Mouse (Mus musculus): ENCODE results near the gene Wfdc15a. TPM values are rescaled to one million over a fixed set of nuclear protein-coding genes. Genes with fewer than 3 reads are reported as not detected.
A peak's percentile ranks its signal among the peaks of the same experiment; 100 is the strongest.
"Not testable (repeated sequence)": the region's sequence is repeated elsewhere in the genome, so short reads cannot be mapped to it uniquely, and the experiment has no call there.

Gene Wfdc15a
- not detected for total RNA-seq (2022)

- no peak for DNase-seq (ENCODE audit: low spot score in 2 of 2)
Observed at GRCm38 (mm10) chr2:164199626-164200327, at the start of gene Wfdc15a. Wfdc15a (minus strand) TSS chr2:164200130.

GRCm38 (mm10) chr2:164238366-164238765 lies 38.4 kb upstream of the Wfdc15a start, which contains the start of gene Svs2:
Svs2 (minus strand) TSS chr2:164238466.
- DNase-seq (ENCODE audit: low spot score in 2 of 2), result no peak

GRCm38 (mm10) chr2:164232671-164233070 lies 32.7 kb upstream of the Wfdc15a start:
- no peak for DNase-seq (ENCODE audit: low spot score in 2 of 2)

- no peak for DNase-seq (ENCODE audit: low spot score in 2 of 2)
Observed at GRCm38 (mm10) chr2:164228361-164229070, 28.6 kb upstream of the Wfdc15a start.

GRCm38 (mm10) chr2:164221522-164221921 lies 21.6 kb upstream of the Wfdc15a start, which contains the start of gene Wfdc15b:
Wfdc15b (minus strand) TSS chr2:164221660.
- DNase-seq (ENCODE audit: low spot score in 2 of 2), result no peak

GRCm38 (mm10) chr2:164219295-164219694 lies 19.4 kb upstream of the Wfdc15a start:
- no peak for DNase-seq (ENCODE audit: low spot score in 2 of 2)

- DNase-seq (ENCODE audit: low spot score in 2 of 2), result no peak
Observed at GRCm38 (mm10) chr2:164212711-164213110, 12.8 kb upstream of the Wfdc15a start.

GRCm38 (mm10) chr2:164210892-164211291 lies 11.0 kb upstream of the Wfdc15a start:
- no peak for DNase-seq (ENCODE audit: low spot score in 2 of 2)

GRCm38 (mm10) chr2:164206676-164207075 lies 6.7 kb upstream of the Wfdc15a start:
- DNase-seq (ENCODE audit: low spot score in 2 of 2), result no peak

GRCm38 (mm10) chr2:164206011-164206410 lies 6.1 kb upstream of the Wfdc15a start:
- not testable (repeated sequence) for DNase-seq (ENCODE audit: low spot score in 2 of 2)

GRCm38 (mm10) chr2:164196700-164196990 lies 3.3 kb downstream of the Wfdc15a start:
- DNase-seq (ENCODE audit: low spot score in 2 of 2), result no peak

- DNase-seq (ENCODE audit: low spot score in 2 of 2), result no peak
Observed at GRCm38 (mm10) chr2:164195971-164196699, 3.8 kb downstream of the Wfdc15a start.

GRCm38 (mm10) chr2:164194959-164195630 lies 4.8 kb downstream of the Wfdc15a start:
- no peak for DNase-seq (ENCODE audit: low spot score in 2 of 2)

GRCm38 (mm10) chr2:164192279-164192678 lies 7.7 kb downstream of the Wfdc15a start:
- no peak for DNase-seq (ENCODE audit: low spot score in 2 of 2)

- DNase-seq (ENCODE audit: low spot score in 2 of 2), result no peak
Observed at GRCm38 (mm10) chr2:164190576-164190975, 9.4 kb downstream of the Wfdc15a start, which contains the start of gene Wfdc12. Wfdc12 (minus strand) TSS chr2:164190608.

GRCm38 (mm10) chr2:164188722-164189121 lies 11.2 kb downstream of the Wfdc15a start:
- no peak for DNase-seq (ENCODE audit: low spot score in 2 of 2)

- DNase-seq (ENCODE audit: low spot score in 2 of 2), result no peak
Observed at GRCm38 (mm10) chr2:164184145-164184719, 15.7 kb downstream of the Wfdc15a start.

- DNase-seq (ENCODE audit: low spot score in 2 of 2), result no peak
Observed at GRCm38 (mm10) chr2:164183340-164183739, 16.6 kb downstream of the Wfdc15a start.

GRCm38 (mm10) chr2:164182692-164183255 lies 17.2 kb downstream of the Wfdc15a start, which contains the start of gene Wfdc5:
Wfdc5 (minus strand) TSS chr2:164182742.
- DNase-seq (ENCODE audit: low spot score in 2 of 2), result no peak

- no peak for DNase-seq (ENCODE audit: low spot score in 2 of 2)
Observed at GRCm38 (mm10) chr2:164180770-164181169, 19.2 kb downstream of the Wfdc15a start.

GRCm38 (mm10) chr2:164180124-164180523 lies 19.8 kb downstream of the Wfdc15a start:
- DNase-seq (ENCODE audit: low spot score in 2 of 2), result peak in 1 of 2 experiments; percentile 22
